Mouse (Mus musculus) megakaryocyte-erythroid progenitor cell, adult 5-6 weeks (primary cell): ENCODE results near the gene Atp10a. TPM values are rescaled to one million over a fixed set of nuclear protein-coding genes. Genes with fewer than 3 reads are reported as not detected.

ENCODE experiments used
- ATAC-seq: replicated peaks from 2 replicates; pipeline ENCODE4 v1.8.0; 2016; ENCODE audit warnings: mild to moderate bottlenecking, inconsistent platforms; ENCODE audit not compliant: severe bottlenecking, poor library complexity, low FRiP score, low TSS enrichment
- total RNA-seq, 2 experiments: library from RNA; stranded (forward) in 1 of 2; stranded (reverse) in 1 of 2; fragments of 200-1000, 215-1000 nt in 1 of 2; fragments of >200 nt in 1 of 2; fragmentation: Nextera tagmentation in 1 of 2; gene quantifications; 2 replicates each; pipeline ENCODE4 v1.2.3; 2014 to 2017

Atp10a gene
- total RNA-seq, 2 experiments from 2014 or later, result 0.81 to 1.2 TPM

GRCm38 (mm10) chr7:58858921-58859320 is 203.0 kb downstream of the Atp10a start:
- no peak for ATAC-seq

DNA sequence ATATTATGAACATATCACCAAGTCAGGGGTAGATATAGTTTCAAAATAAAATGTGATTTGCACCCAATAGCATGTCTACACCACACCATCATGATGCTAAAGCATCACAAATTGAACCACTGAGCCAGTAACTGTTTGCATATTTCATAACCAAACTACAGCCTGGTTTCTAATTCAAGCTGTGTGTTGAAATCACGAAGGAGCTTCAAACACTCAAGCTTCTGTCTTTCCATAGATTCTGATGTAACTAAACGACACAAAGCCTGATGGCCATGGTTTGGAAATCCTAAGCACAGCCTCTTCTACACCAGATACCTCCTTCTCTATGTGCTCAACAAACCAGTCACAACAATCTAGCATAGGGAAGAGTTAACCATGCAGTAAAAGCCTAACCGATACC is 207.2 kb downstream of the Atp10a start:
- ATAC-seq, result no peak

GRCm38 (mm10) chr7:58866865-58867614 is 211.1 kb downstream of the Atp10a start:
- ATAC-seq, result no peak

DNA sequence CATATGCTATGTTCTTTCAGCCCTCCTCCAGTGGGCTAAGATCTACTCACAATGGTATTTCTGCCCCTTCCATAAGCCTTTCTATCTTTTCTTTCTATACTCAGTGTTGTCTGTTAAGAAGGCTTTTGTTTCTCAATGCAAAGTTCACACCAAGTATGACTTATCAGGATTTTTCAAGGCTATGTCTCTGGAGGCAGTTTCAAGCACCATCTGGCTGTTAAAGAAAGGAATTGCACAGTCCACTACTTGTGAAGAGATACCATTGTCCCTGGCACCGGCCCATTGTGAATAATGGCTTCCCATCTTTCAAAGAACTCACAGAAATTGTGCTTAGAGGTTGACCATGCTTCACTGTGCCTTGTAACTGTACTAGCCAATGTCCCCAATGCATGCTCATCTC is 214.7 kb downstream of the Atp10a start:
- no peak for ATAC-seq

DNA sequence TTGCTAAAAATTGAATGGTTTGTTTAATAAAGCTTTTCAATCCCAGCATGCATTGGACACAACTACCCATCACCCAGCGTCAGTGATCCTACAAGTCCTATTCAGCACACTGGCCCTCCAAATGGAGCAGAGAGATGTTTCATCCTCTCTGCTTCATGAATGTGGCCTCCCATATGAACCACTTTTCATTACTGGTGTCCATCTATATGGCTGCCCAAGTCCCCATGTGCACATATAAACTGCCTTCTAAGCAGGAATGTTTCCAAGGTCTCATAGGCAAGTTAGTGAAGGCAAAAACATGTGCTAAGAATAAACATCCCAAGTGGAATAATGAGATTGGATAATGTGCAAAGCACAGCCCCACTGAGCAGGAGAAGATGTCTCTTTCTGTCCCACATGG is 217.7 kb downstream of the Atp10a start:
- no peak for ATAC-seq
